Mouse (Mus musculus) left cerebral cortex, adult 18-20 months (tissue): ENCODE results near the gene Psmf1. TPM values are rescaled to one million over a fixed set of nuclear protein-coding genes. Genes with fewer than 3 reads are reported as not detected.

Experiments used
- DNase-seq, 2 experiments: peaks; one replicate each; pipeline ENCODE4 v3.0.0; 2021 to 2022; ENCODE audit warnings: low spot score in 2 of 2, mixed read lengths in 1 of 2
- long read RNA-seq, 2 experiments: library from polyadenylated mRNA; stranded (forward); transcript quantifications; one replicate each; pipeline ENCODE4 v2.0.0; 2021
- total RNA-seq, 2 experiments: library from RNA; stranded (reverse); gene quantifications; 2 replicates each; pipeline ENCODE4 v1.2.3; 2021

The Psmf1 gene
- 10 to 100 TPM; 37.7 to 39.1 TPM for total RNA-seq
- long read RNA-seq, experiment 1, transcript Psmf1-206 (5 exons, 3,306 nt) = minor isoform, 5 of 60 reads
- long read RNA-seq, experiment 1, transcript Psmf1-201 (7 exons, 3,809 nt) = major isoform, 47 of 60 reads
- long read RNA-seq, experiment 1, partial matches to known transcripts = 2 of 60 reads
- long read RNA-seq, experiment 1, other reads (novel, unspliced or antisense) = 6 of 60 reads
- long read RNA-seq, experiment 2, transcript Psmf1-201 (7 exons, 3,809 nt) = major isoform, 41 of 55 reads
- long read RNA-seq, experiment 2, partial matches to known transcripts = 3 of 55 reads
- long read RNA-seq, experiment 2, other reads (novel, unspliced or antisense) = 7 of 55 reads

DNA sequence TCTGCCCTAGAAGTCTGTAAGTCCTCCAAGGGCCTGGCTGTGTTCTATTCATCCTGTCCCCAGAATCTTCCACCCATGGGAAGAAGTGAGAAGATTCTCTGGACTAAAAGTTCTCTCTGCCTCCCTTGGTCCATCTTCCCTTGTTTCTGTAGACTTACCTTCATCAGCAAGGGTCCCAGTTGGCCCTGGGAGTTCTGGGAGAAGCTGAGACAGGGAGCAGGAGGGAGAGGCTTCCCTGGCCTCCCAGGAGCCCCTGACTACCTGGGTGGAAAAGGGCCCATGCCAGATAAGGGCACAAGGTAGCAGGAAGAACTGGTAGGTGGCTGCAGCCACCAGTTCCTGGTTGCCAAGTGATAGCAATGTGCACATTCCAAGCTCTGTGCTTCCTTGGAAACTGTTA, at the start of gene Psmf1:
Gene Psmf1, minus strand, starts transcription at position 342 of the 400 bp plus-strand sequence.
- no peak for DNase-seq

DNA sequence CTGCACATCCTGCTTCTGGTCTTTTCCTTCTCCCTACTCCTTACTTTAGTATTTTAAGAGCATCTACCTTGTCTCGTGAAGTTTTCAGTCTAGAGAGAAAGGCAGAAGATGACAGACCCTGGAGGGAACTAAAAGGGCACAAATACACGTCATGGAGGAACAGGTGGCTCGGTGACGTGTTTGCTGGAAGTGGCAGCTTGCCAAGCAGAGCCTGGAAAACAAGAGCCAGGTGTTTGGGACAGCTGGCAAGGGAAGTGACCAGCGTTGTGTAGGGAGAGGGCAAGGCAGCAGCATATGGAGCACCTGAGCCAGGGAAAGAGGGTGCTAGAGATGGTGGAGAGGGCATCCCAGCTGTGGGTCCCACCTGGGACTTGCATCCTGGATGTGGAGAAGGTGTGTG, 47.2 kb upstream of the Psmf1 start:
- DNase-seq = no peak

DNA sequence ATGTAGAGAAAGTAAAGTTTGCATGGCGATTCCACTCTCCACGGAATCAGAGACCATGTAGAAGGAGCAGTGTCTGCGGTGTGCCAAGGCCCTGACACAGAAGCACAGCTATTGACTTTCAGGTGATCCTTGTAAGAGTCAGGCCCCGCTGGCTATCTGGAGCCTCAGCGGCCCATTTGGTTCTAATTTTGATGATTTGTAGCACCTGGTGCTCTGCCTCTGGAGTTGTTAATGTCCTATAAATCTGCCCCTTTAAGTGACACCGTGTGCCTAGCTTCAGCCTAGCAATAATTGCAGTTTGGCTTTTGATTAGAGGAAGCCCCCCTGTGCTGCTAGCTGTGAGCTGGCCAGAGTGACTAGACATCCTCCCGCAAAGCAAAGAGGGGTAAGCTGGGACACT, 46.2 kb upstream of the Psmf1 start:
- DNase-seq = no peak

DNA sequence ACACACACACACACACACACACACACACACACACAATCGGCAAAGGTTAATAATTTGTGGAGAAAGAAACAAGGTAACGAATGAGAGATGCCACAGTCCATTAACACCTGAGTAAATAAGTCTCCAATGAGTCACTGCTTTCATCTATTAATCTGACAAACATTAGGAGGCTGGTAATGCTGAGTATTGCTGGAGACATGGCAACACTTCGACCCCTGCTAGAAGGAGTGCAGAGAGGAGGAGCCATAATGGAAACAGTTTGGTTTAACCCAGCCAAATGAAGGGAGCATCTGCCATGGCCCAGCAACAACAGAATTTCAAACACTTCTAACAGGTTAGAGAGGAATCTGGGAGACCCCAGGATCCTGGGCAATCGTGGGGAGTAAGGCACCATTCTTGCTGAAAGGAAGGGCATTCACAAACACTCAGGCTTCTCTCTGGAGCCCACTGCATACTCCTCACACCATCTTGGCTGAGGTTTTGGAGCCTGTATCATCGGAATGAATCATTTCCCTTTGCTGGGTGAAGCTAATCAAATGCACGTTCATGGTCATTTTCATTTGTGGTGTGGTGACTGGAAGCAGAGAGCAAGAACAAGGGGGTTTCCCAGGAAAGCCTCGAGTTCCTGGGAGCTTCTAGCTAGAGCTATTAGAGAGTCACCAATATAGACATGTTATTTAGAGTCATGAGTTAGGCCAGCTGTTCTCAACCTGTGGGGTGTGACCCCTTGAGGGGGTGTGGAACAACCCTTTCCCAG, 44.4 kb upstream of the Psmf1 start:
- no peak for DNase-seq

DNA sequence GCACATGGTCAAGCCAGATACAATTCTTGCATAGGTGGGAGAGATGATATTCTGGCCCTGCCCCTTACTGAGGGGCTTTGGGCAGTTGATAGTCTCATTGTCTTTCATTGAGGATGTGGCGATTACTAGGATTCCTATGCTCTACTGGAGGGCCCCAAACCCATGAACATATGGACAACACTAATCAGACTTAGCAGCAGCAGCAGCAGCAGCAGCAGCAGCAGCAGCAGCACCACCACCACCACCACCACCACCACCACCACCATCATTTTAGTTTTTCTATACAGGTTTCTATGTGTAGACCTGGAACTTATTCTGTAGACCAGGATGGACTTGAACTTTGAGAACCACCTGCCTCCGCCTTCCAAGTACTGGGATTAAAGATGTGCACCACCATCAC, 39.5 kb upstream of the Psmf1 start:
- no peak for DNase-seq

DNA sequence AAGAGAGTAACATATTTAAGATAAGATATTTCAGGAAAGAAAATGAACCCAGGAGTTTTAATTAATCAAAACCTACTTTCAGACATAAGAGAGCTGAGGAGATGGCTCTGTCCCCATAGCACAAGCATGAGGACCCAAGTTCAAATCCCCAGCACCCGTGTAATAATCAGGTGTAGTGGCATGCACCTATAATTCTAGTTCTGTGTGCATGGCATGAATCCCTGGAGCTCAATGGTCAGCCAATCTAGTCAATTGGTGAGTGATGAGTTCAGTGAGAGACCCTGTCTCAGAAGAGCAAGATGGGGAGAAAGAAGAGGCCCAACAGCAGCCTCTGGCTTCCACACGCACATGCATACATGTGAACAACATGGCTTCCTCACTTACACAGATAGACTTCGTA, 33.4 kb upstream of the Psmf1 start:
- DNase-seq = no peak

DNA sequence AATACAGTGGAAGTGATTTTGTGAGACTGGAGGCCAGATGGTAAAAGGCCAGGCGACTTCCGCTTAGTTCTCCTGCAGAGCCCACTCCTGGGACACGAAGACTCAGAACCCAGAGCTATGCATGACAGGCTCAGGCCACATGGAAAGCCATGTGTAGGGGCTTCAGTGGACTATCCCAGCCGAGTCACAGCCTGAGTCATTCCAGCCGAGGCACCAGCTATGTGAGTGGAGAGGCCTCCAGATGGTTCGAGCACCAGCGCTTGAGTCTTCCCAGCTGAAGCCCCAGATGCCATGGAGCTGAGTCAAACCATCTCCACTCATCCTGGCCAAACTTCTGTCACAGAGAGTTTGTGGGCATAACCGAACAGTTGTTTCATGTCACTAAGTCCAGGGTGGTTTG, 29.5 kb upstream of the Psmf1 start:
- DNase-seq = peak; percentile 14 to 32

DNA sequence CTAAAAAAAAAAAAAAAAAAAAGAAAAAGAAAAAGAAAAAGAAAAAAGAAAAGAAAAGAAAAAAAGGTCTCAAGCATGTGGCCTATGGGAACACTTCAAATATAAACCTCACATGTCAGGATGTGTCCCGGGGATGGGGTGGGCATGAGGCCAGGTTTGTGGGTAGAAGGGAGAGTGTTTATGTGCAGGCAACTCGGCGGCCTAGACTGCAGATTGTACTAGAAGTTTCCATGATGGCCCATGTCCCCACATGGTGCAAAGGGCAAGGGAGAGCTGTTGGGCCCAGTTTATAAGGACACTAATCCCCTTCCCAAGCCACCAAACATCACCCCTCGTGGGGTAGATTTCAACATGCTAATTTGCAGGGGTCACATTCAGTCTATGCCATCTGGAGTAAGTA, 28.2 kb upstream of the Psmf1 start:
- DNase-seq = no peak

DNA sequence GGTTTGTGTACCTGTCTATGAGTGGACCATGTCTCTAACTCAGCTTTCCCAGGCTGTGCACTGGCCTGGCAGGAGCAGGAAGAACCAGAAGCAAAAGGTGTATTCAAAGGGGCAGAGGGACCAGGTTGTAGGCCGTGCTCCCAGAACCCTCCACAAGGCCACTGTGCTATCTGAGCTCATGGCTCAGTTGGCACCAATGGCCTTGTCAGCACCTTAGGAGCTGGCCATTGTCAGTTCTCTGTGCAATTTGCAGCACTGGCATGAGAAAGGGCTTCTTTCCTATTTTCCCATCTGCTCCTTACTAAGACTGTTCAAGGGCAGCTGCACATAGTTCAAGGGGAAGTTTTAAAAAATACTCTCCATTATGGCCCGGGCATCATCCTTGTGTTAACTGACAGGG, 20.6 kb upstream of the Psmf1 start:
- no peak for DNase-seq

DNA sequence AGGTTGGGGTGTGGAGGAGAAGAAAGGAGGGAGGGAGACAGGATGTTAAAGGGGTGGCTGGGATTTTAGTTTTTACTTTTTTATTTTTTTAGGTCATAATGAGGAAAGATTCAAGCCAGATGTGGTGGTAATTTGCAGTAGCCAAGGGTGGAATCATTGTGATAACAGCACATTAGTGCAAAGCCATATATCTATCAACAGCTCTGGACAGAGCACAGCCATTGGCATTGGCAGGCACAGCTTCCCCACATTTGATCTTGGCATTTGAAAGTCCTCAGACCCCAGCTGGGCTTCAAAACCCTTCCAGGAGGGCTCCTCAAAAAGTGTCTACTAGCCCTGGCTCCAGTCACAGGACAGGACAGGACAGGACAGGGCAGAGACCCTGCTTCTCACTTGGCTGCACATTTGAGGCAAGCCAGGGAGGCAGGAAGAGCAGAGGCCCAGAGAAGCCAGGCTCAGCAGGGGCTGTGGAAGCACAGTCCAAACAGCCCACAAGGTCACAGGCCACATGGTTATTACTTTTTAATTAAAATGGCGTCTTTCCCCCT, 14.9 kb upstream of the Psmf1 start:
- DNase-seq = no peak

DNA sequence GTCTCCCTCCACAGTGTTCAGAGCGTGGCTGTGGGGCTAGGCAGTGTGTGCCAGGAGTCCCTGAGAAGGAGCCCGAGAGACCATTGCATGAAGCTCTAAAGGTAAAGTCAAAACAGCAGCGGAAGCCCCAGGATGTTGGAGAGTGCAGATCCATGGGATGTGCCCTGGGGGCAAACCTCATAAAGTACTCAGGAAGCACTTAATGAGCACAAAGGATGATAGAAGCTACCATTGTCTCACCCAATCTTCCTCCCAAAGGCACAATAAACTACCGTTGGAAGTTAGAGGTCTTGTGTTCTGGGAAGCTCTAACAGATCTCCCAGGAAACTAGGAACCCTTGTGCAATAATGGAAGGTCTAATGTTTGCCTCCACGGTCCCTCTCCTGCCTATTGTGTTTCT, 13.5 kb upstream of the Psmf1 start:
- DNase-seq = no peak

DNA sequence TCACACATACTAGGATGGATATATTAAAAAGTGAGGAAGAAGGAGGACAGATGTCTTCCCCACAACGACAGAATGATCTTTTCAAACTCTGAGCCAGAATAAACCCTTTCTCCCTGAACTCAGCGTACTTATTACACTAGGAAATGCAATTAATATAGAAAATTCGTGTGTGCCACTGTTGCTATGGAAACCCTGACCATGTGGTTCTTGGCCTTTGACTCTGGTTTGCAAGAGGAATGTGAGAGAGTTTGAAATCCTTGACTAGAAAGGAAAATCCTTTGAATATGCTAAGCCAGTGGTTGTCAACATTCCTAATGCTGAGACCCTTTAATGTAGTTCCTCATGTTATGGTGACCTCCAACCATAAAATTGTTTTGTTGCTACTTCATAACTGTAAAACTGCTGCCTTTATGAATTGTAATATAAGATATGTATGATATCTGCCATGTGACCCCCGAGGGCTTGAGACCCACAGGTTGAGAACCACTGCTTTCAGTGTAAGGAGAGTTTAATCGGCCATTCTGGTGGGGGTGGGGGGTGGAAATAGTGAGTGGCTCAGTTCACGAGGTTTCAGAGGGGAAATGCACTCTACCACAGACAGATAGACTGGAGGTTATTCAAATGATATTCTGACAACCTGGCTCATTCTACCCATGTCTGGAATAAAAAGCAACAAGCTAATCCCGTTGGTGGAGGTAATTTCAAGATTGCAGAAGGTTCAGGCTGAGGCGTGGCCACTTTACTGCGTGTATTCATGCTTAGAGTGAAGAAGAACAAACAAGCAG, 12.5 kb upstream of the Psmf1 start:
- DNase-seq = no peak

DNA sequence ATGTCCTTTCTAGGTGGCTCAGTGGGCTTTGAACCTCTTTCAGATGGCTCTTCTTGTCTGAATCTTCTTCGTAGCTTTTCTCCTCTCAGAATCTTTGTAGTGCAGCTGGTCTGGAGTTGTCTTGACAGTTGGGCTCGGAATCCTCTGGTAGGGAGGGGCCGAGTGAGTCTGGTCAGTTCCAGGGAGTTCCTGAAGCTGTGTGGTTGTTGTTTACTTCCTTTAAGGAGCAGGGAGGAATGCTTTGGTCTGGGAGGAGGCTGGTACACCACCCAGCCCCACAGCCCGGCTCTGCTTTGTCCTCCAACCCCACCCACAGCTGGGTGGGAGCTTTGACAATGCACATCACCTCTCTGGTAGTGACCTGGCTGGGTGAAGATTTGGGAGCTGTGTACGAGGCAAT, 7.3 kb upstream of the Psmf1 start:
- DNase-seq = no peak

DNA sequence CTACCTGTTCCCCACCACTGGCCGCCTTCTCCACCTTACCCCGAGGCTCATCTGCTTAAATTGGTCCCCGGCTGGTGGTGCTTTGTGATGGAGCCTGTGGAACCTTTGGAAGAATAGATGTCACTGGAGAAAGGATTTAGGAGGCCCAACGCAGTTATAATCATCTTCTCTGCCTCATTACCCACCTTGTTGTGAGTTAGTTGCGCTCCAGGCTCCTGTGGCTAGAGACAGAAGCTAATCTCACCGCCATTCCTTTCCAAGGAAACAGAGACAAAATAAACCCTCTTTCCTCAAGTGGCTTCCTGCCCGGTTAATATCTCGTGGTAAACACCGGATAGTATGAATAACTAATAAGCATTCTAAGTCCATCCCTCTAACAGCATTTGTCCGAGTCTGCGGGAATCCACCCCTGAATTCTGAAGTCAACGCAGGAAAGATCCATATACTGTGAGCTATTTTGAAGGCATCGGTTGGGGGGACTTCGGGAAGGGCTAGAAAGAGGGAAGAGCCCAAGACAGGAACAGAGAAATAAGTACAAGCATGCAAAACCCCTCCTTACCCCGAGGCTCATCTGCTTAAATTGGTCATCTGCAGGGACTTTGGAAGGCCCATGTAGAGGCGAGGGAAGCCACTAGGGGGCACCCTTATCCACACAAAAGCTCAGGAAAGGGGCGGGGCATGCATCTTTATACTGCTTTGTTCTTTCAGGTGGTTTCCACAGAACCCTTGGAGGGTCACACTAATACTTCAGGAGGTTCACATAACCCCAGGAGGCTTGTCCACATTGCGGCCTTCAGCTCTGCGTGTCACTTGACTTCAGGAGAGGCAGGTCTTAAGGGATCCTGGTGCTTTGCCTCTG, 4.1 kb upstream of the Psmf1 start:
- DNase-seq = peak; percentile 78 to 79

DNA sequence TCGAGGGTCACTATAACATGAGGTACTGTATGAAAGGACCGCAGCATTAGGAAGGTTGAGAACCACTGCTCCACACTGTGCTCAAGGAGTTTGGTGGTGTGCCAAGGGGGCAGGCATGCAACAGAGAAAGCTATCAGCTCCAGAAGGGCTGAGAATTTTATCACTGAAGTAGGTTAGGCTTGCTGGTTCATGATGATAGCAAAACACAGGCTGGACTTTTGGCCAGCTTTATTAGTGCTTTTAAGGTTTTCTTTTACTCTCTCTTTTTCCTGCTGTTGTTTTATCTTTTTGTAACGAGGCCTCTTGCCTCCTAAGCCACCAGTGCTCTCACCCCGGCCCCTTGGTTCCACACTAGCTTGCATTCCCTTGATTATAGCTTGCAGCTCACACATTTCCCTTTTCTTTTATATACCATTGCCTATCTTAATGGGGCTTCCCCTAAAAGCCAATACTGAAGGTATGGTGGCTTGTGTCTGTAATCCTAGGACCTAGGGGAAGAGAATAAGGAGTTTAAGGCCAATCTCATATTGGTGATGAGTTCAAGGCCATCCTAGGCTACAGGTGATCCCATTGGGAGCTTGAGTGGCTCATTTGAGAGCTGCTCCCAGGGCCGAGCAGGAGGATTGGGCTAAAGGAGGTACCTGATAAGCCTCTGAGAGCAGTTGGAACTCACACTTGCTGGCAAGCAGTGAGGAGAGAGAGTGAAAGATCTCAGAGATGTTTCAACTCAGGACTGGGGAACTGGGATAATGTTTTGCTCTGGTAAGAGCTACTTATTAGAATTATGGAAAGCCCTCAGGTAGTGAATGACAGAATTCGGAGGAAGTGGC, 921 bp downstream of the Psmf1 start:
- no peak for DNase-seq

DNA sequence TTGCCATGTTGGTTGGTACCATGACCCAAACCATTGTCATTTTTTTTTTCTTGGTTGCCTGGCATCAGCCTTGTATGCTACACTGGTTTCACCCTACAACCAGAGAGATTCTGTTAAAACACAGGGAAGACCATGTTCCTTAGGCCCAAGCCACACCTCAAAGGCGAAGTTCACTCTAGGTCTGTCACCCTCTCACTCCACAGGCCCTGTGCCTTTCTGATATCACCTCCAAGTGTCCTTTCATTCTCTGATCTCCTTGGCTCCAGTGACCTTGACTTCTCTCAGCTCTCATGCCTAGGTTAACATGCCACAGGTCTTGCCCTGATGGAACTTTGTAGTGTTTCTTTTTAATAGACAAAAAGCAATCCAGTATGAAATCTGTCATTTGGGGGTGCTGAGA, 1.9 kb downstream of the Psmf1 start:
- DNase-seq = no peak

DNA sequence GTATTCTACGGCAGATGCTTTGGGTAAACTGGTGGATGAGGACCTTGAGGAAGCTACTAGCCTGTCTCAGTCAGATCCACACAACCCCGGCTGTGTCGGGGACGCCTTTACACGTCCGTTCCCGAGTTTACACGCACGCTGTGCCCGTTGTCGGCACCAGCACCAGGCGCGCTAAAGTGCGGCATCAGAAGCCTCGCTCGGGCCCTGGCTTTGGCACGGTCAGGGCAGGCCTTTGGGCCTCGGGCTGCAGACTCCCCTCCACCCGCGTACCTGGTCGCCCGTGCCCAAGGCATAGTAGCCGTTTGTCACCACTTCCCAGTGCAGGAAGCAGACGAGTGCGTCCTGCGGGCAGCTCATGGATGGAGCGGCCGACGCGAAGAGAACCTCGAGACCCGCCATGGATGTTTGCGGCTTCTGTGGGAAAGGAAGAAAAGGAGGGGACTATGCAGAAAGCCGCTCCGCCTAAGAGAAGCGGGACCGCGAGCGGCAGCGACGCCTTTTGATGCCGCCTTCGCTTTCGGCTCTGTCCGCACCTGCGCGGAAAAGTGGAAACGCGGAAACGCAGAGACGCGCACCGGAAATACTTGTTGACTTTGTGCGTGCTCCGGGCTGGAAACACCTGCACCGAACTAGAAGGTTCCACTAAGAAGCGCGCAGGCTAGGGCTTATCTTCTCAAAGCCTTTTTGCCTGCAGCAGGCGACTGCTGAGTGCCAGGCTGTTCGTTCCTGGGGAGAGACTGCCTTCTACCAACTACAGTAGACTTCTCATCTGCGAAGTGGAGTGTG, 3.1 kb downstream of the Psmf1 start:
- peak; percentile 90 to 92 for DNase-seq

DNA sequence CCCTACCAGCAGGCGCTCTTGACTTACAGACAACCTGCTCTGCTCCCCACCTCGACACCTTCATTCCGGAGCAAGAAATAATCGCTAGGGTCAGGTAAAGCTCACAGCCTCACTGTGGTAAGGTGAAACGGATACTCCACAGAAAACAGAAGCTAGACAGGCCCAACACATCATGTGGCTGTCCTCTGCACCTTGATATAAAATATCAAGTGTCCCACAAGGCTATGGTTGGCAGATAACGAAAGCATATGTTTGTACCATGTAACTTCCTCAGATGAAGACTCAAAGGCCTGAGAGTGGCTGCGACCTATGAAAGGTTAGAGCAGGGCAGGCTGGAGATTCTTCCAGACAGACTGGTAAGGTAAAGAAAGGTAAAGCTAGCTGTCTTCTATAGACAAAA, 4.5 kb downstream of the Psmf1 start:
- DNase-seq = no peak

DNA sequence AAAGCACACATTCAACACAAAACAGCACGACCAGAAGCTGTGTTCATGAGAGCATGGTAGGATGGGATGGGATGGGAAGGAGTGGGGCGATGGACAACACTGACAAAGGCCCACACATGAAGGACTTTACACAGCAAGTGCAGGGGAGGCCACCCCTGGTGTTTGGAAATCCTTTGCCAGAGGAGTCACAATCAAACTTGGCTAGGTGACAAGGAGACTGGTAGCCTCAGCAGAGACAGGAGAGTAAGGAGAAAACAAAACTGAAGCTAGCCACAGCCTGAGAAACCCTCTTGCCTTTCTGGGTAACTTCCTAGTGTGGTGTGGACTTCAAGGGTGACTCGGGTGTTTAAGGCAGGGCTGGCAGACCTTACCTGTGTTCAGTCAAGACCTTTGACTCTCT, 4.9 kb downstream of the Psmf1 start:
- DNase-seq = no peak
